Mouse (Mus musculus) bone marrow macrophage, adult 2 months (primary cell): ENCODE measurements around the gene Hist1h2ak. TPM values are rescaled to one million over a fixed set of nuclear protein-coding genes. Genes with fewer than 3 reads are reported as not detected.

Experiments
- H3K27ac ChIP-seq: 2 replicates; pipeline ENCODE4 v1.5.1; 2012; ENCODE audit warnings: low read depth, low read length; ENCODE audit not compliant: insufficient read depth
- H3K4me1 ChIP-seq: 2 replicates; pipeline ENCODE4 v1.6.1; 2012; ENCODE audit warnings: low read length; ENCODE audit not compliant: control insufficient read depth, insufficient read depth
- H3K4me3 ChIP-seq: 2 replicates; pipeline ENCODE4 v1.5.1; 2012; ENCODE audit warnings: mild to moderate bottlenecking, low read length, moderate library complexity; ENCODE audit not compliant: insufficient read depth
- CTCF ChIP-seq: IDR thresholded peaks from 2 replicates; pipeline ENCODE4 v1.5.1; 2012; ENCODE audit warnings: low read depth, mild to moderate bottlenecking, low read length, moderate library complexity
- POLR2A ChIP-seq: IDR thresholded peaks from 2 replicates; pipeline ENCODE4 v1.6.1; 2012; ENCODE audit warnings: mild to moderate bottlenecking, low read depth, low read length, borderline replicate concordance
- polyA plus RNA-seq: library from polyadenylated mRNA; stranded (reverse); fragments of >200 nt; gene quantifications from 2 replicates; pipeline ENCODE4 v1.2.4, GENCODE M21; 2012; ENCODE audit not compliant: missing spikeins, insufficient read depth, insufficient read length

Gene Hist1h2ak
- polyA plus RNA-seq, 1 experiment, result 4.9 TPM

DNA sequence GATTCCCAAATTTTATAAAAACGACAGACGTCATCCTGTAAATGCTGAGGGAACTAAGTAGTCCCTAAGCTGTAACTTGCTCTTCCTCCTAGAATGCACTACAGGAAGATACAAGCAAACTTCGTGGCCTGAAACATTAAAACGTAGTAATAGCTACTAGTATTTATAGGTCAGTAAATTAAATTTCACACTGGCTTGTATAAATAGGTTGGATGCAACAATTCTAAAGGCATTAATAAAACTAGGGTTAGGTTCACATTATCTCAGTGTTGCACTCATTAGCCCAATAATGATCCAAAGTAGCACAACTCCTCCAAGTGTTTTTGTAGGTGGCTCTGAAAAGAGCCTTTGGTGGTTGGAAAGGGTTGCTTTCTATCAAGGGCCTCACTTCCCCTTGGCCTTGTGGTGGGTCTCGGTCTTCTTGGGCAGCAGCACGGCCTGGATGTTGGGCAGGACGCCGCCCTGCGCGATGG is 540 bp downstream of the Hist1h2ak start:
- H3K4me1 ChIP-seq, result peaks cover 11% of the 10 kb centered on the region
- H3K27ac ChIP-seq, result peak overlapping the region; percentile 79
- H3K4me3 ChIP-seq, result peak overlapping the region; percentile 53
- TF ChIP-seq CTCF (no peak), POLR2A (no peak)

DNA sequence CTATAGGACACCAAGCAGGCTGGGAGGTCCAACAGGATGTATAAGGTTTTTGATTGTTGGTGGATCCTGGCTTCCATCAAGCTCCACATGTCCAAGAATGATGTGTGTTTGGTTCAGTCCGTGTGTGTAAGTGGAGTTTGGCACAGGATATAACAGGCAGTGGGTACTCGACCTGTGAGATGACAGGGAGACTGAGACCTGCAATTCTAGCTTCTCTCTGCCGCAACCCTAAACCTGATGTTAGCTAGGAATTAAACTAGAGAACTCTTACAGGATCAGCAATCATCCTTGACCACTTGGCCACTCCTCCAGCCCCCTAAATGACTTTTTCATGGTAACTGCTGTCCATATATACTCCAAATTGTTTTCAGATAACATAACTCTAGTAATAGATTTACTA is 1.3 kb downstream of the Hist1h2ak start:
- H3K27ac ChIP-seq, result peak overlapping the region; percentile 51
- peak overlapping the region; percentile 8; the same call in 1 of the 2 replicates for H3K4me3 ChIP-seq
- H3K4me1 ChIP-seq, result peaks cover 13% of the 10 kb centered on the region
- no peak for TF ChIP-seq POLR2A
- no peak for TF ChIP-seq CTCF

- Histone ChIP-seq H3K4me1 (peaks cover 15% of the 10 kb centered on the region), H3K4me3 (no peak overlapping the region), H3K27ac (no peak overlapping the region)
- TF ChIP-seq CTCF (no peak), POLR2A (no peak)
Observed at GRCm38 (mm10) chr13:21751827-21752226, 1.8 kb downstream of the Hist1h2ak start.

- no peak overlapping the region for H3K4me3 ChIP-seq
- no peak for TF ChIP-seq POLR2A
- H3K4me1 ChIP-seq, result peaks cover 15% of the 10 kb centered on the region
- H3K27ac ChIP-seq, result no peak overlapping the region
Observed at GRCm38 (mm10) chr13:21751417-21751816, 2.2 kb downstream of the Hist1h2ak start.

- Histone ChIP-seq H3K4me3 (peak within 1 kb of the TSS; percentile 58), H3K27ac (peak within 1 kb of the TSS; percentile 82), H3K4me1 (peaks cover 15% of the 10 kb centered on the region)
- TF ChIP-seq POLR2A, result peak; percentile 22; the same call in 1 of the 2 replicates
Observed at GRCm38 (mm10) chr13:21750159-21751017, 3.2 kb downstream of the Hist1h2ak start, which contains the start of gene Hist1h4k. TSS of gene Hist1h4k (minus strand) at chr13:21750505.

- TF ChIP-seq CTCF (no peak), POLR2A (no peak)
- peak overlapping the region; percentile 58 for H3K4me3 ChIP-seq
- peaks cover 15% of the 10 kb centered on the region for H3K4me1 ChIP-seq
- peak overlapping the region; percentile 40 for H3K27ac ChIP-seq
Observed at GRCm38 (mm10) chr13:21749387-21750158, 4.1 kb downstream of the Hist1h2ak start.

GRCm38 (mm10) chr13:21745006-21745405 is 8.6 kb downstream of the Hist1h2ak start:
- Histone ChIP-seq H3K4me1 (peaks cover 10% of the 10 kb centered on the region), H3K27ac (no peak overlapping the region), H3K4me3 (no peak overlapping the region)
- no peak for TF ChIP-seq POLR2A
- no peak for TF ChIP-seq CTCF

GRCm38 (mm10) chr13:21734906-21735767 is 18.5 kb downstream of the Hist1h2ak start, which contains the start of gene Hist1h4j:
TSS of gene Hist1h4j (plus strand) at chr13:21735064.
- H3K27ac ChIP-seq, result peak within 1 kb of the TSS; percentile 77
- H3K4me3 ChIP-seq, result peak within 1 kb of the TSS; percentile 68
- H3K4me1 ChIP-seq, result peaks cover 12% of the 10 kb centered on the region
- TF ChIP-seq POLR2A, result 0 out of 2 replicates have a peak, but pooled peaks have one; percentile 21
